Mouse (Mus musculus) brain, embryonic 14.5 days (tissue): Measurements from ENCODE around the gene Pih1d3.

Experiments used
- CTCF ChIP-seq: fragments of 200-500 bp; IDR thresholded peaks from 2 replicates; pipeline ENCODE4 v1.5.1; 2012; ENCODE audit warnings: inconsistent platforms, mild to moderate bottlenecking, moderate library complexity, borderline replicate concordance; ENCODE audit not compliant: insufficient read depth, insufficient read length; ENCODE audit errors: extremely low read depth
- POLR2A ChIP-seq: fragments of 200-500 bp; IDR thresholded peaks from 2 replicates; pipeline ENCODE4 v1.6.1; 2012; ENCODE audit warnings: mild to moderate bottlenecking, inconsistent platforms, borderline replicate concordance; ENCODE audit not compliant: poor library complexity, insufficient read depth, insufficient read length, severe bottlenecking; ENCODE audit errors: extremely low read depth

- TF ChIP-seq CTCF (no peak), POLR2A (no peak)
These were observed at the start of gene Pih1d3, which contains the start of gene 4931428L18Rik for GRCm38 (mm10) chr1:31222564-31222963.
